Mouse (Mus musculus): ENCODE measurements at regions not wholly inside any gene's neighbourhood (a gene's known extent, or its start where the extent isn't known, plus 50 kb on each side); places are given as distances from the start of the nearest gene placed in this dataset.
"Not testable (repeated sequence)": the region's sequence is repeated elsewhere in the genome, so short reads cannot be mapped to it uniquely, and the experiment has no call there.

DNA sequence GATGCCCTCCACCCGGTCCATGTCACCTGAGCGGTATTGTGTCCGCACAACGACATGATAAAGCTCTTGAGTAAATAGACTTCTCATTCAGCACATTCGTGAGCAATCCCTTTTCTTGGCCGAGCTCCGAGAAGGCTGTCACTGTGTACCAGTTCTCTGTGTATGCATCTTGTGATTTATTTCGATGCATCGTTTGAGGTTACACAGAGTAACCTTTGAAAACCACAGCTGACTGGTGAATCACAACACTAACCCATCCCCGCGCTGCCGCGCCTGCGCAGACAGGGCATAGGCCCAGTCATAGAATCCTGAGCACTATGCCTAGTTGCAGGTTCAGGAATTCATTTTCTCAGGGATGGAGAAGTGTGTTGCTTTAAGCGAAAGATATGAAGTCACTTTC is 201.4 kb downstream of the Med10 start:
- DNase-seq (ENCODE audit: low spot score in 2 of 2), result peak; percentile 11 to 19

DNA sequence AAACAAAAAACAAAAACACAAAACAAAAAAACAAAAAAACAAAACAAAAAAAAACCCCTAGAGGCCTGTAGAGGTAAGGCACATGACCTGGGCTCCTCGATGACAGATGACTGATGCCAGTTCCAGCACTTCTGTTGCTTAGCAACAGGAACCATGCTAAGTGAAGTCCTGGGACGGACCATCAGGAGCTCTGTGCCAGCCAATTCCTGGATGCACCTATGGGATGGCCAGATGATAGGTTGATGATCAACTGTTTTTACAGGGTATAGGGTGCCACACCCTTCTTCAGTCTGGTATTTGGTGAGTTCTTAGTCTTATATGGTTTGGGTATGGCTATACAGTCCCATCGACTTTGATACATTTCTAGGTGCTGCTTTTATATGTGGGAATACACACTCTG is 209.9 kb downstream of the Med10 start:
- DNase-seq (ENCODE audit: low spot score in 2 of 2), result no peak

DNA sequence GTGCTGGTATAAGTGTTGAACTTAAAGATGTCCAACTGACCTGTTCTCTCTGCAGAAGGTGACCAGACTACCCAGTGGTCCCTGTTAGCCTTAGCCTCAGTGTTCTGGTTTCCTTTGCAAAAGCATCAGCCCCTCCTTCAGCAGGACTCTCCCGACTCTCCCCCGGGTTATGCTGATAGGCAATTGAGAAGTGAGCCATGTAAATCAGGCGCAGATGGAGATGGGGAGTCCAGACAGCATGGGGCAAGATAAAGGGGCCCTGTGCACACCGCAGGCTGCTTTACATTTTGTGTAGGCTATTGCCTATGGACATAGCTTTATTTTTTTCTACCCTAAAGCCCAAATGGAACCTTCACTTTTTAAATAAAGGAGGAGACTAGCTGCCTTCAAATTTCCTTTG is 213.0 kb downstream of the Med10 start:
- DNase-seq (ENCODE audit: low spot score in 2 of 2), result no peak

DNA sequence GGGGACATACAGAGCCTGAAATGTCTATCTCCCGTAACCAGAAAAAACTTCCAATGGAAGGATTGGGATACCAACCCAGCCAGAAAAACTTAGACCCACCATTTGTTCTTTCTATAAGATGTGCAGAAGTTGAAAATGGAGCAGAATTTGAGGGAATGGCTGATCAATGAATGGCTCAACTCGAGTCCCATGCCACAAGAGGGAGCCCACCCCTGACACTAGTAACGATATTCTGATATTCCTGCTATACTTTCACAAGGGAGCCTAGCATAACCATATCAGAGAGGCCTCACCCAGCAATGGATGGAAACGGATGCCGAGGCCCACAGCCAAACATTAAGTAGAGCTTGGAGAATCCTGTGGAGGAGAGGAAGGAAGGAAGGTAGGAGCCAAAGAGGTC is 215.3 kb downstream of the Med10 start:
- no peak for DNase-seq (ENCODE audit: low spot score in 2 of 2)

DNA sequence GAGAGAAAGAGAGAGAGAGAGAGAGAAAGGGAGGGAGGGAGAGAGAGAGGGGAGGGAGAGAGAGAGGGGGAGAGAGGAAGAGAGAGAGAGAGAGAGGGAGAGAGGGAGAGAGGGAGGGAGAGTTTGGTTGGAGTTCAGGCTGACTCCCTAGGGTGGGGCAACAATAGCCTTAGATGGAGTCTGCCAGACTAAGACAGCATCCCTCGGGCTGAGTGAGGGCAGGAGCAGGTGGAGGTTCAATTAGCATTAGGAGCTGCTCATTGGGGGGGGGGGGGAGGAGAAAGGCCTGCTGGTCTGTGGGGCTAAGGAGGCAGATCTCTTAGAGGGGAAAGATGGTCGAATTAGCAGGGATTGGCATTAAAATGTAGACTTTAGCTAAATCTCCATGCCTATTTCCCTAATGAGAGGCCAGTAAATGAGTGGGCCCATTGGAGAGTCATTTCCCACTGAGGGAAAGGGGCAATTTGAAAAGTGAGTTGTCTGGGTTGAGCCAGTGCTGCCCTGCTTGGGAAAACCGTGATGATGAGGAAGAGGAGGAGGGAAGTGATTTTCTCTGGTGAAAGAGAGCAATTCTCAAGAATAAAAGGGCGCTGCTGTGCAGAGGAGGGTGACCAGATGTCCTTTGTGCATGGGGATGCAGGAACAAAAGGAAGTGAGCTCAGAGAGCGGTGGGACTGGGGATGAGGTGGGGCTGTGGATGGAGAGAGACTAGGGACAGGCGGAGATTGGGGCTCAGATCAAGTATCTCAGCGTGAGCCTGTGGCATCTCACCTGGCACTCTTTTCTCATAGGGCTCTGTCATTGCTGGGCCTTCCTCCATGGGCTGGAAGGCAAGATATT is 218.0 kb downstream of the Med10 start:
- DNase-seq (ENCODE audit: low spot score in 2 of 2), result no peak

DNA sequence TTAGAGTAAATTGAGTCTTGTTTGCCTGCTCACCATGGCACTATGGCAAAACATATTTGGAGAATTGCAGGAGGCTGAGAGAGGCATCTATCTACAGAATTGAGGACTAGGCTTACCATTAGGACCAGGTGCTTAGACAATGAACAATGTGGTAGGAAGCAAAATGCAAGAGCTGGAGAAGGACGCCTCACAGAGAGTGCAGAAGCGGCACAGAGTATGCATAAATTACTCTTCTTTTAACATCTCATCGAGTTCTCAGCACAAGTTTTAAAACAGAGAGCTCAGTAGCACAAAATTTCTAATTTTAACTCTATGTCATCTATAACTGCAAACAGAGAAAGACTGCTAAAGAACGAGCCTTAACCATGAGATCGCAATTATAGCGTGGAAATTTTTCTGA is 231.1 kb downstream of the Med10 start:
- no peak for DNase-seq (ENCODE audit: low spot score in 2 of 2)

DNA sequence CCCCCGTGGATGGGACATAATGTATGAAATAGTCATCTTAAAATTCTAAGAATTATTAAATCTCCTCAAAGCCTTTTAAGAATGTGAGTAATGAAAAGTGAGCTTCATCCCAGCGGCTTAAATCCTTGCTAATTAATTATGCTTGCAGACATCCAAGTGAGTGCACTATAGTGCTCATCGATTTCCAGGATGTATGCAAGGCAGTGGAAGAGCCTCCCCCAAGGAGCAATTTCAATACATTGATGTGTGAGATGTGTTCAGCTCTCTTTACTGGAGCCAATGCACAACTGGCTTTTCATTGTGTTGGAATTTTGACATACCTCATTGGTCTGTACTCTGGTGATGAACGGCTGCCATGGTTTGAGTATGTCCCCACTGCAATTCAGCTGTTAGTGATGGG is 231.6 kb downstream of the Med10 start:
- no peak for DNase-seq (ENCODE audit: low spot score in 2 of 2)

DNA sequence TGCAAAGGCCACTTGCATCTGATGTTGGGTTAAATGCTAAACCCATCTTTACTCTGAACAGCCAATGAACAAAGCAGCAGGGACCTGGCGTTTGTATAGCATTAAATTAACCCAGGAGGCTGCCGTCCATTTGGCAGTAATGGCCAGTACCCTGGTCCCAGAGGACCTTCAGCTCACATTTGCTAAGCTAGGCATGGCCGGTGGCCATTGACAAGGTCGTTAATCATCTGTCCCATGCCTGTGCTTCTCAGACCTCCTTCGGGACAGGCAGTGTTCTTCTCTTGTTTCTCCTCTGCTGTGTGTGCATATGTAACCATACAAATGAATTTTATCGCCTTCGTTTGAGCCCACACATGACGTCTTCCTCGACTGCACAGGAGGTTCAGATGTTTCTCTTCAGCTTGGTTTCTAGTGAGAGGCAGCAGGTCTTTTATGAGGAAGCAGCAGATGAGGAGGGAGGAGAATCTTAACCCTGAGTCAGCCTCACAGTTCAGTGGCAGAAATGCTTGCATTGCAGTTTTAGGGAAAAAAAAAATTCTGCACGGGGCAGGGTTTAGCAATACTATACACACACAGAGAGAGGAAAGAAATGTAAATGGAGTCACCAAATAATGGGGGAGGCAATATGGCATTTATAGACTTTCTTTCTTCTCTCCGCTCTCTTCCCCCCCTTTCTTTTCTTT is 235.9 kb downstream of the Med10 start:
- no peak for DNase-seq (ENCODE audit: low spot score in 2 of 2)

DNA sequence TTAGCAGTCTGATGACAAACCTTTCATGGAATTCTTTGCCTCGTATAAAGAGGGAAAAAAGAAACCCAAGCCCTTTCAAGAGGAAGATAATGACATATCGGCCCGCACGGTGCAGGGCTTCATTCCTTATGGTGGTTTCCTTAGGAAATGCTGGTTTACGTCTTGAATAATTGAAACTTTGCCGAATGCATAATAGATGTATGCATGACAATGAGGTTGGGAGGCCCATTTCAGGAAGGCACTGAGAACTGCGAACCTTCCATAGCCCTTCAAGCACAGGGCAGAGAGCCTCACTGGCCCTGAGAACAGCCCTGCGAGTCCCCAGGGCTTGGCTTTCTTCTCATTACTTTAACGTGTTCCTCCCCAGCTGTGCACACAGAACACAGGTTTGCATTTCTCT is 255.7 kb downstream of the Med10 start:
- no peak for DNase-seq (ENCODE audit: low spot score in 2 of 2)

DNA sequence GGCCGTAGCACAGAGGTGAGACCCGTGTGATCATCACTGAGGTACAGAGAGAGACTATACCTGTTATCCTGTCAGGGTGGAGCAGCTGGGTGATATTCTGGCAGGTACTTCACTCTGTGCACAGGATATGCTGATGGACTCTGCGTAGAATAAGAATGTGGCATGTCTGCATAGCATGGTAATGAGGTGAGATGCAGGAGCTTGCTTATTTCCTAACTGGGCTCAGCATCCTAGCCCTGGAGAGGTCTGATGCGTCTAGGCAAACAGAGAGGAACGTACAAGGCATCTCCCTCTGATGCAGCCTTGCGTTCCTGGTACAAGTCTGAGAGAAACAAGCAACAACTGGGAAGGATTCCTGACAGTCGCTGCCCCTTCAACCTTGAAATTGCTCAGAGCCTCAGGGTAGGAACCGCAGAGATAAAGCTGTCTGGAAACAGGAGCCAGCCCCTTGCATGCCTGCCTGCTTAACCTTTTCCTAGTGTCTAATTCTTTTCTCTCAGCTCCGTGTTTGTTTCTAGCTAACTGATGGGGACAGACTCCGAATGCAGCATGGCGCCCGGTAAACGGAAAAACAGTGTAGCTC is 259.3 kb downstream of the Med10 start:
- no peak for DNase-seq (ENCODE audit: low spot score in 2 of 2)

DNA sequence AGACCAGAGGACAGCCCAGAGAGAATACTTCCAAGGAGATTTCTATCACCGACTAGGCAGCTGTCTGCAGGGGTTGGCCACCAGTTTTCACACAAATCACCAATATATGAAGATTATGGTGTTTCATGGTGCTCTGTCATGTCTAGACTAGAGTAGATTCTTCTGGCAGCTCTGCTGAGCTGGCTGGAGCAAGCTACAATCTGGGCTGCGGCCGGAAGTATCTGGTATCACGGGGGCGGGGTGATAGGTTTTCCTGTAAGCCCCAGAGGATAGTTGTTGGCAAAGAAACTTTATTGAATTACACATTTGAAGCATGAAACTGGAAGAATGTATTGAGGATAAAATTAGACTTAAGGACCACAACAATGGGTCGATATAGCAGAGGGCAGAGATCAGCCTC is 271.5 kb downstream of the Med10 start:
- no peak for DNase-seq (ENCODE audit: low spot score in 2 of 2)

DNA sequence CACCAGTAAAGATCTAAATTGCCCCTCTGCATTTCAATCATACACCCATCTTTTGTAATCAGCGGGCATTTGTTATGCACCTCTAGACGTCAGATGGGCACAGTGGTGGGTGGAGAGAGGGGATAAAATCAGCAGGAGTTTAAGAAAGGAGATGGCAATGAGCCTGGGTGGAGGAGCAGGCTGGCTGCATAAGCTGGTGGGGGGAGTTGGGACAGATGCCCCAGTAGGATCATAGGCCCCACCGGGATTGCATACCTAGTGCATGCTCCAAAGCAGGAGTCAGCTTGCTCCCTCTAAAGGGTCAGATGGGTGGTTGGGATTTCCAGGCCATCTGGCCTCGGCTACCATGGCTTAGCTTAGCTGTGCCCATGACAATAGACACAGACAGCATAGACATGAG is 273.2 kb downstream of the Med10 start:
- DNase-seq (ENCODE audit: low spot score in 2 of 2), result no peak

DNA sequence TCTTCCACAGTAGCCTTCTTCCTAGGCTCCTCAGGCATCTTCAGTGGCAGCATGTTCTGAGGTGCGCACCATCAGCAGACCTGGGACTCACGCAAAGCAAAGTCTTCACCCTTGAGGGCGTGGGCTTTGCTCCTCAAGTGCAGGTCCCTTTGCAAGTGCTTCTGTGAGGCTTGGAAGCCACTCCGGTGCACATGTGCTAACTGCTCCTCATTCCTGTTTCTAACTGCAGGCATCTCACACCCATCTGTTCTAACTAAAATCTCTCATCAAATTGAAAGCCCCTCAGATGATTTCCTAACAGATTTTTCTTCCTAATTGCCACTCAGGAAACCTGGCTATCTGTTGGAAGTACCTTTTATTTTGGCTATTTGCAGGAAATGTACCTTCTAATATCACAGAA is 278.9 kb downstream of the Med10 start:
- no peak for DNase-seq (ENCODE audit: low spot score in 2 of 2)

DNA sequence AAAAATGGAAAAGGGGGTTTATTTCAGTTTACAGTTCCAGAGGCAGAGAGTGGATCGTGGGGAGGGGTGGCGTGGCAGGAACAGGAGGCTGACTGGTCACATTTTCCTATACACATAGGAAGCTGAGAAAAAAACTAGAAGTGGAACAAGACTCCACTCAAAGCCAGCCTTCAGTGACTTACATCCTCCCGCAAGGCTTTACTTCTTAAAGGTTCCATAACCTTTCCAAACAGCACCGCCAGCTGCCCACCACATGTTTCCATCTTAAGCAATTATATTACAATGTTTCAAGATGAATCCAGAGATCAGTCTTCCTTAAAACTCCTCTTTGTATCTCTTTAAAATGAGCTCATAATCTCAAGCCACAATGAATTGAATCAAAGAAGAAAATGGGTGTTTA is 290.7 kb downstream of the Med10 start:
- DNase-seq (ENCODE audit: low spot score in 2 of 2), result no peak

DNA sequence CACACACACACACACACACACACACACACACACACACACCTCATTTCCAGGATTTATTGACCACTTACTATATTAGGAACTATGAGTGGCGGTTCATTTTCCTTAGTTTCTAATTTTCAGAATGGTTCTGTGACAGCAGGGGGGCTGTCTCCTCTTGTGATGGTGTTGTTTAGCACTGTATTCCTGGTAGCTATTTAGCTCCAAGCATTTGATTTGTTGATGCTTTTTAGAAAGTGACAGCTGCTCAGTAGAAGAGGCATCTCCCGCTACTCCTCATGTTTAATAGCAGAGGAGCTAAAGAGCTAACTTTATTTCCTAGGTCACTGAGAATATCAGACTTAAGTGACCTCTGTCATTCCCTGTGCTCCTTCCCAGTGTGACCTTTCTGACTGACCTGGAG is 291.8 kb downstream of the Med10 start:
- DNase-seq (ENCODE audit: low spot score in 2 of 2), result no peak

DNA sequence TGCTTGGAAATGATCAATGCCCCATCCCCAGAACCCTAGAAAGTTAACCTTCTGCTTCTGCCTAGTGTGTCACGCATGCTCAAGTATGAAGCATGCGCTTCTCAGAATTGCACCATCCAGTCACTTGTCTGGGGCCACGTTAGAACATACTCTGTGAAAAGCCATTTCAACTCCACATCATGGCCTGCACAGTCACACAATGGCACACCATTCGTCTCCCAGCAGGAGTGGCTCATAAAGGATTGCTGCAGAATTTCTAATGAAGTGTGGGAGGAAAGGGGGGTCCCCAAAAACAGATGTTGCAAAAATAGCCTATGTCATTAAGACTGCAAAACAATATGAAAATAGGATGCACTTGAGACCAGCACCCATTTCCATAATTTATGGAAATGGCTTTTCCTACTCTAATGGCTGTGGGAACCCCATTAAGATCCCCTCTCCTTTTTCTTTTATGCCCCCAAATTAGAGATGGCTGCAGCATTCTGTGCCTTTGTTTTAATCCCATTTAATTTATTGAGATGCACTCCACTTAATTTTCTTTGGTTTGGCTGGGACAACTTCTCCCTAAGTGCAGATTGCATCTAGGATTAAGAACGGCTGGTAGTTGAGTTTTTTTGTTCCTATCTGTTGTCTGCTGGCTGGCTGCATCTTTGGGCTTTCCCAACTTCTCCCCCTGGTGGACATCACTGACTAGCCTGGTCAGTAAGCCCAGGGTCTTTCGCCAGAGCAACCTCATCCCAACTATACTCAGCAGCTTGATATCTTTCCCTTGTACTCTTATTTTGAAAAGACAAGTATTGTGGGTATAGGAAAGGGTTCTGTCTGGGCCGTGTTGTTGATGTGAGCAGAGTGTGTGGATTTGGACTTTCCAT is 294.5 kb downstream of the Med10 start:
- no peak for DNase-seq (ENCODE audit: low spot score in 2 of 2)

DNA sequence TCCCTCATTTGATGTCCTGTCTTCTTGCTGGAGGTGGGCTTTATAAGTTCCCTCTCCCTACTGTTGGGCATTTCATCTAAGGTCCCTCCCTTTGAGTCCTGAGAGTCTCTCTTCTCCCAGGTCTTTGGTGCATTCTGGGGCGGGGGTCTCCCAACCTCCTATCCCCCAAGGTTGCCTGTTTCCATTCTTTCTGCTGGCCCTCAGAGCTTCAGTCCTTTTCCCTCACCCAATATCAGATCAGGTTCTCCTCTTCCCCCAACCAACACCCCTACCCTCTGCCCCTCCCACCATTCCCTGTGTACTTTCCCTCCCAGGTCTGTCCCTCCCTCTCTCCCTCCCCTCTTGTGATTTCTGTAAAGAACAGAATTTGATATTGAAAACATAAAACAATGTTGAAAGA is 297.9 kb downstream of the Med10 start:
- not testable (repeated sequence) for DNase-seq (ENCODE audit: low spot score in 2 of 2)

DNA sequence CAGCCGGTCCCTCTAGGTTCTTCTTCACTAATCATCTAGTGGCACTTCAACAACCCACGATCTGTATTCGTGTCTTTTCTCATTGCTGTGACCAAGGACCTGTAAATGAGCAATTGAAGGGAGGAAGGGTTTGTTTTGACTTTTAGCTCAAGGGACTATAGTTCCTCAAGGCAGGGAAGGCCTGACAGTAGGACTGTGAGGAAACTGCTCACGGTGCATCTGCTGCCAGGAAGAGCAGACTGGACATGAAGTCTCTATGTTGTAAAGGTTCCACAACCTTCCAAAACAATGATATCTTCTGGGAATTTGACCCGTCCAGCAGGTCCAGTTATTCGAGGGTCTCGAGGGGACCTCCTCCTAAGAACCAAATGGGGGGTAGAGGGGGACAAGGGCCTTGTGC is 300.8 kb downstream of the Med10 start:
- no peak for DNase-seq (ENCODE audit: low spot score in 2 of 2)

DNA sequence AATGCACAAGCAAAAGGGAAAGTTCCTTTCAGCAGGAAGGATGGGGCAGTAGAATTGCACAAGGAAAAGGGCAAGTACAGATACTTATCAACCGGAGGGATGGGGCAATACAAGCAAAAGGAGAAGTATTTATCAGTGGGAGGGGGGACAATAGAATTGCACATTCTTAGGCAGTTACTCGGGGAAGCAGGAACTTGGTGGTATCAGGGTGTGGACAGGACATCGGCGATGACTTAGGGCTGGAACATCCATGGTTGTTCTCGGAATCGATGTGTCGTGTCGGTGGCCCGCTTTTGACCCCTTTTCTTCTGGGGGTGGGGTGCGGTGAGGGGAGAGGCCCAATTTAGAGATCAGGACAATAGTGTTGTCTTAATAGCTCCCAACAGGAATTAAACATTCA is 301.3 kb downstream of the Med10 start:
- not testable (repeated sequence) for DNase-seq (ENCODE audit: low spot score in 2 of 2)

DNA sequence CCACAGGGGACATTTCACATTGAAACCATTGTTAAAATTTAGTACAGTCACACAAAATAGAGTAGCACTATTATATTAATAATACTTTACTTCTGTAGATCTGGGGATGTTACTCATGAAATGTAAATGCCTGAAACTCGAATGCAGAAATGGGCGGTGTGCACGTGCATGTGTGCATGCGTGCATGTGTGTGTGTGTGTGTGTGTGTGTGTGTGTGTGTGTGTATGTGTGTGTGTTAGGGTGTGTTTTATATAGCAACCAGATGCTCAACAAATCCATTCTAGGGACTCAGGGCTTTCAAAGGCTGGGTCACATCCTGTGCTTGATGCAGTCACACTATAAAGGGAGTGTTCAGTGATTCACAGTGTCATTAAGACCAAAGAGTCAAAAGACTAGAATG is 301.7 kb downstream of the Med10 start:
- no peak for DNase-seq (ENCODE audit: low spot score in 2 of 2)

DNA sequence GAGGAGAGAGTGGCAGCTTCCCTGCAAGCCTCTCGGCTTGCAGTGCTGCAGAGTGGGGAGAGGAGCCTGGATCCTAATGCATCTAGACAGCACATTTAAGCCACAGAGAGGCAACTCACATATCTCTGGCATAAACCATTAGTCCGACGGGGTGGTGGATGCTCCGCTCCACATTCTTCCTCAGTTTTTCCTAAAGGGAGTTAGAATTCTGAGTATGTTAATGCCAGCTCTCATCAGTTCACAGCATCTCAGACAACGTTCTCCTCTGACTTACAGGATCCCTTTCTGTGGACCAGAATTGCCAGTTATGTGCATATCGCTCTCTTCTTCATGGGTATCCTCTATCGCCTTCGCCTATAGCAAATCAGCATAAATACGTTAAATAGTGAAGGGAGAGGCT is 313.4 kb downstream of the Med10 start:
- DNase-seq (ENCODE audit: low spot score in 2 of 2), result no peak

Data from left cerebral cortex, adult 18-20 months (tissue).